Mouse (Mus musculus) CD4-positive, CD25-positive, alpha-beta regulatory T cell, adult 4 months (primary cell): Measurements from ENCODE around the gene Hadha. TPM values are rescaled to one million over a fixed set of nuclear protein-coding genes. Genes with fewer than 3 reads are reported as not detected.

Source experiments
- polyA plus RNA-seq, 2 experiments: library from polyadenylated mRNA; unstranded; fragments of 100-300 nt; shearing (Covaris generic); gene quantifications; one replicate each; pipeline ENCODE4 v1.2.1; 2017

Hadha gene
- polyA plus RNA-seq, 2 experiments from 2014 or later, result 85.0 to 124 TPM

Other genes starting within 250 kb of the Hadha start
- under 1 TPM; 0.13 to 0.70 TPM for gene Il6, start 142.0 kb downstream of the Hadha start, polyA plus RNA-seq
- gene Tyms, start 81.5 kb downstream of the Hadha start, polyA plus RNA-seq, result 10 to 100 TPM; 58.0 to 73.1 TPM
- gene Garem2, start 50.0 kb downstream of the Hadha start, polyA plus RNA-seq, result not detected
- not detected for gene 3110082J24Rik, start 49.1 kb downstream of the Hadha start, polyA plus RNA-seq
- 100 to 1,000 TPM; 173 to 208 TPM for gene Hadhb, start 86 bp upstream of the Hadha start, polyA plus RNA-seq
- gene Adgrf3, start 50.6 kb upstream of the Hadha start, polyA plus RNA-seq, result not detected
- 10 to 100 TPM; 16.8 to 20.6 TPM for gene Selenoi, start 77.4 kb upstream of the Hadha start, polyA plus RNA-seq
- 1 to 10 TPM; 3.0 to 4.2 TPM for gene Drc1, start 126.2 kb upstream of the Hadha start, polyA plus RNA-seq